Mouse (Mus musculus) cerebral cortex, adult 2 months (tissue): ENCODE data around the gene Nme9.

Source experiments
- WGBS: fragments of 180-500 bp; shearing (Covaris S2); methylation state at CpG from one replicate; pipeline ENCODE4 v1.1.7; 2018; 5-methylcytosine and 5-hydroxymethylcytosine counted together

The Nme9 gene

GRCm38 (mm10) chr9:99436182-99437030 lies 14.9 kb upstream of the Nme9 start:
- WGBS: under 1% methylated on average over 85 of the region's 86 CpGs

- 9% methylated on average over 27 of the region's 27 CpGs for WGBS
Measured at GRCm38 (mm10) chr9:99437031-99437764, 14.1 kb upstream of the Nme9 start, which contains the start of gene Mras. TSS of gene Mras (minus strand) at chr9:99437381.

- 80% methylated on average over 12 of the region's 12 CpGs for WGBS
Measured at GRCm38 (mm10) chr9:99437781-99438565, 13.3 kb upstream of the Nme9 start.

GRCm38 (mm10) chr9:99439064-99439463 lies 12.2 kb upstream of the Nme9 start:
- WGBS: 59% methylated on average over 8 of the region's 8 CpGs

- 53% methylated on average over 5 of the region's 5 CpGs for WGBS
Measured at GRCm38 (mm10) chr9:99440941-99441340, 10.3 kb upstream of the Nme9 start.

- WGBS: 73% methylated on average over 4 of the region's 4 CpGs
Measured at GRCm38 (mm10) chr9:99441647-99442433, 9.4 kb upstream of the Nme9 start.

GRCm38 (mm10) chr9:99444590-99445178 lies 6.6 kb upstream of the Nme9 start:
- 41% methylated on average over 8 of the region's 8 CpGs for WGBS

GRCm38 (mm10) chr9:99447323-99447722 lies 4.0 kb upstream of the Nme9 start:
- WGBS: 49% methylated on average over 3 of the region's 3 CpGs

- 35% methylated on average over 9 of the region's 9 CpGs for WGBS
Measured at GRCm38 (mm10) chr9:99449886-99450647, 1.2 kb upstream of the Nme9 start.

GRCm38 (mm10) chr9:99454211-99454610 lies 2.9 kb downstream of the Nme9 start:
- WGBS: 65% methylated on average over 4 of the region's 4 CpGs

GRCm38 (mm10) chr9:99458529-99459208 lies 7.4 kb downstream of the Nme9 start:
- 41% methylated on average over 12 of the region's 12 CpGs for WGBS

- 59% methylated on average over 4 of the region's 4 CpGs for WGBS
Measured at GRCm38 (mm10) chr9:99459730-99460129, 8.5 kb downstream of the Nme9 start.

- 75% methylated on average over 6 of the region's 6 CpGs for WGBS
Measured at GRCm38 (mm10) chr9:99464876-99465275, 13.6 kb downstream of the Nme9 start.

- WGBS: 72% methylated on average over 9 of the region's 9 CpGs
Measured at GRCm38 (mm10) chr9:99468572-99468971, 17.3 kb downstream of the Nme9 start.

- WGBS: 71% methylated on average over 8 of the region's 8 CpGs
Measured at GRCm38 (mm10) chr9:99469681-99470273, 18.5 kb downstream of the Nme9 start.

GRCm38 (mm10) chr9:99470347-99471092 lies 19.2 kb downstream of the Nme9 start:
- WGBS: 56% methylated on average over 16 of the region's 16 CpGs

GRCm38 (mm10) chr9:99471334-99471733 lies 20.1 kb downstream of the Nme9 start:
- 89% methylated on average over 7 of the region's 7 CpGs for WGBS

GRCm38 (mm10) chr9:99479181-99479711 lies 28.0 kb downstream of the Nme9 start:
- 29% methylated on average over 9 of the region's 9 CpGs for WGBS
